Mouse (Mus musculus) kidney, adult 10 weeks (tissue): ENCODE measurements around the gene Hypm. TPM values are rescaled to one million over a fixed set of nuclear protein-coding genes. Genes with fewer than 3 reads are reported as not detected.

Source experiments
- polyA plus RNA-seq: library from polyadenylated mRNA; stranded (reverse); fragments of 350-450 nt; fragmentation: Illumina TruSeq; extraction: RNeasy Lipid Tissue Mini Kit (QIAGEN cat#74804); gene quantifications from one replicate; pipeline ENCODE4 v1.2.3, GENCODE M21; 2014; ENCODE audit warnings: low read depth, low replicate concordance

Hypm gene
- polyA plus RNA-seq: not detected

GRCm38 (mm10) chrX:9846628-9847027, at the start of gene Hypm:
Gene Hypm, plus strand, starts transcription at chrX:9846928.

GRCm38 (mm10) chrX:9849403-9849802, 2.7 kb downstream of the Hypm start, which contains the start of gene H2al3:
Gene H2al3, plus strand, starts transcription at chrX:9849703.

GRCm38 (mm10) chrX:9885322-9885721, 38.6 kb downstream of the Hypm start, which contains the start of gene Sytl5:
Gene Sytl5, plus strand, starts transcription at chrX:9885622.

Other genes starting within 250 kb of the Hypm start
- gene Dynlt3, start 183.9 kb upstream of the Hypm start, polyA plus RNA-seq: 401 TPM
- gene H2al3, start 2.8 kb downstream of the Hypm start, polyA plus RNA-seq: not detected
- gene Sytl5, start 38.7 kb downstream of the Hypm start, polyA plus RNA-seq: 1.4 TPM